Mouse (Mus musculus) c-Kit-positive CD71-positive TER-119-positive erythroid progenitor cells, embryonic 14.5 days (primary cell): ENCODE measurements around the gene Kcnj15.

Experiments
- DNase-seq: peaks from one replicate; pipeline ENCODE4 v3.0.0-alpha.2; 2013; ENCODE audit warnings: low spot score

Gene Kcnj15

GRCm38 (mm10) chr16:95292843-95293505, 35.6 kb downstream of the Kcnj15 start:
- DNase-seq = no peak

- no peak for DNase-seq
These were observed 40.3 kb downstream of the Kcnj15 start for GRCm38 (mm10) chr16:95297651-95298050.

GRCm38 (mm10) chr16:95301667-95302066, 44.3 kb downstream of the Kcnj15 start:
- DNase-seq = no peak

- no peak for DNase-seq
These were observed 46.3 kb downstream of the Kcnj15 start for GRCm38 (mm10) chr16:95303676-95304075.

GRCm38 (mm10) chr16:95307823-95308360, 50.5 kb downstream of the Kcnj15 start:
- no peak for DNase-seq

GRCm38 (mm10) chr16:95321945-95322625, 64.7 kb downstream of the Kcnj15 start:
- DNase-seq = no peak

GRCm38 (mm10) chr16:95332159-95332558, 74.8 kb downstream of the Kcnj15 start:
- no peak for DNase-seq

GRCm38 (mm10) chr16:95340885-95341791, 83.8 kb downstream of the Kcnj15 start:
- peak; percentile 20 for DNase-seq

- no peak for DNase-seq
These were observed 84.7 kb downstream of the Kcnj15 start for GRCm38 (mm10) chr16:95342030-95342429.

GRCm38 (mm10) chr16:95344961-95345360, 87.6 kb downstream of the Kcnj15 start:
- DNase-seq = no peak

- DNase-seq = peak; percentile 50
These were observed 88.5 kb downstream of the Kcnj15 start for GRCm38 (mm10) chr16:95345882-95346281.

- no peak for DNase-seq
These were observed 89.8 kb downstream of the Kcnj15 start for GRCm38 (mm10) chr16:95347202-95347601.

- DNase-seq = no peak
These were observed 91.2 kb downstream of the Kcnj15 start for GRCm38 (mm10) chr16:95348555-95348954.

- no peak for DNase-seq
These were observed 92.0 kb downstream of the Kcnj15 start for GRCm38 (mm10) chr16:95349344-95349743.

GRCm38 (mm10) chr16:95349745-95350144, 92.4 kb downstream of the Kcnj15 start:
- no peak for DNase-seq
